Mouse (Mus musculus): ENCODE measurements at regions not wholly inside any gene's neighbourhood (a gene's known extent, or its start where the extent isn't known, plus 50 kb on each side); places are given as distances from the start of the nearest gene placed in this dataset.

DNA sequence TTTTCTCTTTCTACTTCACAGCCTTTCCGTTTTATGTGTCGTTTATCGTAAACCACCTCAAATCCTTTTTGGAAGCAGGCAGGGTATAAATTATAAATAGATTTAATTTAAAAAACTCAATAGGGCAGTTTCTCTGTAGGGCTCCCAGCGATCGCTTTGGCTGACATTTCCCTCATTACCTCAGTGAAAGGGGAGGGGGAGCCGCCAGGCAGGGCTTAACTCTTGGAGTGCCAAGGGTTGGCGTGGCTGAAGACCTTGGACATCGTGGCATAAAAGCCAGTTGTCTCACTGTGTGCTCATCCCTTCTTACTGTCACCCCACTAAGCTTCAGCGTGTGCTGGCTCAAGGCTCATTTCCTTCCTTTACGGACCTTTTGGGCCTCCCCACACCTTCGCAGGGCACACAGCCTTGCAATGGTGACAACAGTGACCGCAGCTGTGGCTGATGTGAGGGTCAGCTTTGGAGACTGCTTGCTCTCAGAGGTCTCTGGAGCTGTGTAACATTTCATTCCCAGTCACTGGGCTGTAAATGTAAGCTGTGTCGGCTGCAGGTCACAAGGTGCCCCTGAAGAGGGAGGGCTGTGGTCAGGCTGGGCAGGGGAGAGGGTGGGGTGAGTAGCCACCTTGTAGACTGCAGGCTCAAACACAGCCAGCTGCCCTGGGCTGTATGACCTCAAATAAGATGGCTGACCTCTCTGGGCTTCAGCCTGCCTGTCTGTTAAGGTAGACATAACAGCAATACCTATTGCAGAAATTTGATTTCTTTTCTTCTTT lies 81.6 kb upstream of the Stx16 start:
- TF ChIP-seq CTCF (IDR thresholded peaks at IDR 0.05; ENCODE audit: extremely low read depth, insufficient read length, insufficient replicate concordance, low read depth, low read length) (no peak), POLR2A (IDR thresholded peaks at IDR 0.05; ENCODE audit: low read depth, low read length) (no peak)
- 69% methylated on average over 13 of the region's 13 CpGs for WGBS
- no peak overlapping the region for H3K27ac ChIP-seq (ENCODE audit: insufficient read depth, low read depth, low read length)
- H3K36me3 ChIP-seq (ENCODE audit: control insufficient read depth, insufficient read depth, low read length) = no peaks in the 10 kb centered on the region
- H3K4me3 ChIP-seq (ENCODE audit: low read depth, low read length) = no peak overlapping the region
- H3K27me3 ChIP-seq (ENCODE audit: control insufficient read depth, insufficient read depth, low read length) = no peaks in the 10 kb centered on the region
- no peaks in the 10 kb centered on the region for H3K4me1 ChIP-seq (ENCODE audit: control insufficient read depth, insufficient read depth, insufficient read length, low read length)

GRCm38 (mm10) chr2:174004666-174005065 lies 71.4 kb upstream of the Stx16 start:
- no peak for TF ChIP-seq POLR2A (IDR thresholded peaks at IDR 0.05; ENCODE audit: low read depth, low read length)
- no peak for TF ChIP-seq CTCF (IDR thresholded peaks at IDR 0.05; ENCODE audit: extremely low read depth, insufficient read length, insufficient replicate concordance, low read depth, low read length)
- Histone ChIP-seq H3K27me3 (ENCODE audit: control insufficient read depth, insufficient read depth, low read length) (no peaks in the 10 kb centered on the region), H3K36me3 (ENCODE audit: control insufficient read depth, insufficient read depth, low read length) (no peaks in the 10 kb centered on the region), H3K4me1 (ENCODE audit: control insufficient read depth, insufficient read depth, insufficient read length, low read length) (peaks cover 2% of the 10 kb centered on the region; the same call in 1 of the 2 replicates), H3K4me3 (ENCODE audit: low read depth, low read length) (no peak overlapping the region), H3K27ac (ENCODE audit: insufficient read depth, low read depth, low read length) (no peak overlapping the region)
- WGBS = 86% methylated on average over 8 of the region's 8 CpGs

GRCm38 (mm10) chr2:174007976-174008349 lies 68.1 kb upstream of the Stx16 start:
- no peak overlapping the region for H3K27ac ChIP-seq (ENCODE audit: insufficient read depth, low read depth, low read length)
- no peak for TF ChIP-seq CTCF (IDR thresholded peaks at IDR 0.05; ENCODE audit: extremely low read depth, insufficient read length, insufficient replicate concordance, low read depth, low read length)
- TF ChIP-seq POLR2A (IDR thresholded peaks at IDR 0.05; ENCODE audit: low read depth, low read length) = no peak
- peaks cover 2% of the 10 kb centered on the region; the same call in 1 of the 2 replicates for H3K4me1 ChIP-seq (ENCODE audit: control insufficient read depth, insufficient read depth, insufficient read length, low read length)
- 94% methylated on average over 2 of the region's 2 CpGs for WGBS
- H3K4me3 ChIP-seq (ENCODE audit: low read depth, low read length) = no peak overlapping the region
- no peaks in the 10 kb centered on the region for H3K27me3 ChIP-seq (ENCODE audit: control insufficient read depth, insufficient read depth, low read length)
- no peaks in the 10 kb centered on the region for H3K36me3 ChIP-seq (ENCODE audit: control insufficient read depth, insufficient read depth, low read length)

DNA sequence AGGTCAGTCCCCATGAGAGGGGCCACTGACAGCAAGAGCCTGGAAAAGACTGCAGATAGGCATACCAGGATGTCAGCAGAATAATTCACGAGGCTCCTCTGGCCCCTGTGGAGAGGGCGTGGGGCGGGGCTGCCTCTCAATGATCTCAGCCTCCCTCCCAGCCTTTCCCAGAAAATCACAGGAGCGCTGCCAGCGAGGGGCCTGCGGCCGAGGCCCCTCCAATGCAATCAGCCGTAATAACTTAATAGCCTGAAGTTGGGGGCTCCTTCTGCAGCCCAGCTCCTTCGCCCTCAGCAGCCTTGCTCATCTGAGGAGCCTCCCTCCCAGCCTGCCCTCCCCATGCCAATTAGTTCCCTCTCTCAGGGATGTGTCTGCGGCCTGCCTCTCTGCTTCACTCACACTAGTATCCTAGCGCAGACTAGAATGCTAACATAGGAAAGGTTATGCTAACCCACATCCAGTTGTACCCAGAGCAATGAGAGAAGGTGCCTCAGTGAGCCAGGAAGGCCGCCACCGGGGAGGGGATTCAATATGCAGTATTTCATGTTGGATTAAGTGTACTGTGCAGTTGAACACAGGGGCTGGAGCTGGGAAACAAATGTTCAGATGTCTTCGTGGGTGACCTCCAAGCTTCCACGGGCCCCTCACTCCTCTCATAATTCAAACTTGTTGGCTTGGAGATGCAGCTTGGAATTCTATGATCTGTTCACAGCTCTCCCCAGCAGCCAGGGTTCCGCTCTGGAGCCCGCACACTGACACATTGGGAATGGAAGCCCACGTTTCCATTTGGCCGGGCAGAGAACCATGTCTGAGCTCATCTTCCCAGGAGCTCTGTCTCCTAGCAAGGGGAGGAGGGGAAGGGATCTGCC lies 67.5 kb upstream of the Stx16 start:
- Histone ChIP-seq H3K4me3 (ENCODE audit: low read depth, low read length) (no peak overlapping the region), H3K27me3 (ENCODE audit: control insufficient read depth, insufficient read depth, low read length) (no peaks in the 10 kb centered on the region), H3K4me1 (ENCODE audit: control insufficient read depth, insufficient read depth, insufficient read length, low read length) (peaks cover 2% of the 10 kb centered on the region; the same call in 1 of the 2 replicates), H3K27ac (ENCODE audit: insufficient read depth, low read depth, low read length) (no peak overlapping the region), H3K36me3 (ENCODE audit: control insufficient read depth, insufficient read depth, low read length) (no peaks in the 10 kb centered on the region)
- TF ChIP-seq POLR2A (IDR thresholded peaks at IDR 0.05; ENCODE audit: low read depth, low read length) = no peak
- no peak for TF ChIP-seq CTCF (IDR thresholded peaks at IDR 0.05; ENCODE audit: extremely low read depth, insufficient read length, insufficient replicate concordance, low read depth, low read length)
- WGBS = 65% methylated on average over 19 of the region's 19 CpGs

DNA sequence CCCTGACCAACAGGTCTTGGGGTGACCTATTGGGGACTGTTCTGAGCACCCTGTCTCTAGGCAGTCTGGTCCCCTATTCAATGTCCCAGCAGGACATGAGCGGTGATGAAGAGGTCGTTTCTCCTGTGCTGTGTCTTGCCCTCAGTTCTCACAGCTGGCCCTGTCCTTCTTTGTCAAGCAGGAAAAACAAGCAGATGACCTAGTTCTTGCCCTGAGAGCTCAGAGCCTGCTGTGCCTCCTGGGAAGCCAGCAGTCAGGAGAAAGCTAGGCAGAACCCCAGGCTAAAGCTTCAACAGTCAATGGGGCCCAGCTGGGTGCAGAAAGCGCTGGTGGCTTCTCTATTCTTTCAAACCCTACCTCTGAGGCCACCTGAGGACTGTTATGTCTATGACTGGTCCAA lies 66.1 kb upstream of the Stx16 start:
- WGBS = 73% methylated on average over 3 of the region's 3 CpGs
- no peaks in the 10 kb centered on the region for H3K27me3 ChIP-seq (ENCODE audit: control insufficient read depth, insufficient read depth, low read length)
- H3K4me3 ChIP-seq (ENCODE audit: low read depth, low read length) = no peak overlapping the region
- H3K36me3 ChIP-seq (ENCODE audit: control insufficient read depth, insufficient read depth, low read length) = no peaks in the 10 kb centered on the region
- peaks cover 5% of the 10 kb centered on the region; the same call in 1 of the 2 replicates for H3K4me1 ChIP-seq (ENCODE audit: control insufficient read depth, insufficient read depth, insufficient read length, low read length)
- no peak for TF ChIP-seq CTCF (IDR thresholded peaks at IDR 0.05; ENCODE audit: extremely low read depth, insufficient read length, insufficient replicate concordance, low read depth, low read length)
- no peak for TF ChIP-seq POLR2A (IDR thresholded peaks at IDR 0.05; ENCODE audit: low read depth, low read length)
- no peak overlapping the region for H3K27ac ChIP-seq (ENCODE audit: insufficient read depth, low read depth, low read length)

GRCm38 (mm10) chr2:174011399-174011798 lies 64.7 kb upstream of the Stx16 start:
- WGBS = 47% methylated on average over 8 of the region's 8 CpGs
- TF ChIP-seq CTCF (IDR thresholded peaks at IDR 0.05; ENCODE audit: extremely low read depth, insufficient read length, insufficient replicate concordance, low read depth, low read length) = no peak
- no peak for TF ChIP-seq POLR2A (IDR thresholded peaks at IDR 0.05; ENCODE audit: low read depth, low read length)
- Histone ChIP-seq H3K4me1 (ENCODE audit: control insufficient read depth, insufficient read depth, insufficient read length, low read length) (peaks cover 9% of the 10 kb centered on the region), H3K36me3 (ENCODE audit: control insufficient read depth, insufficient read depth, low read length) (no peaks in the 10 kb centered on the region), H3K4me3 (ENCODE audit: low read depth, low read length) (no peak overlapping the region), H3K27me3 (ENCODE audit: control insufficient read depth, insufficient read depth, low read length) (no peaks in the 10 kb centered on the region), H3K27ac (ENCODE audit: insufficient read depth, low read depth, low read length) (no peak overlapping the region)

GRCm38 (mm10) chr2:174014361-174014760 lies 61.7 kb upstream of the Stx16 start:
- Histone ChIP-seq H3K27ac (ENCODE audit: insufficient read depth, low read depth, low read length) (no peak overlapping the region), H3K27me3 (ENCODE audit: control insufficient read depth, insufficient read depth, low read length) (no peaks in the 10 kb centered on the region), H3K36me3 (ENCODE audit: control insufficient read depth, insufficient read depth, low read length) (no peaks in the 10 kb centered on the region), H3K4me3 (ENCODE audit: low read depth, low read length) (no peak overlapping the region), H3K4me1 (ENCODE audit: control insufficient read depth, insufficient read depth, insufficient read length, low read length) (peaks cover 27% of the 10 kb centered on the region)
- no peak for TF ChIP-seq POLR2A (IDR thresholded peaks at IDR 0.05; ENCODE audit: low read depth, low read length)
- TF ChIP-seq CTCF (IDR thresholded peaks at IDR 0.05; ENCODE audit: extremely low read depth, insufficient read length, insufficient replicate concordance, low read depth, low read length) = no peak
- WGBS = 73% methylated on average over 2 of the region's 2 CpGs

All from small intestine, adult 2 months (tissue).